Mouse (Mus musculus) CD4-positive helper T cell, adult 2 months (primary cell): ENCODE results near the gene Thada.
A peak's percentile ranks its signal among the peaks of the same experiment; 100 is the strongest.
"Not testable (repeated sequence)": the region's sequence is repeated elsewhere in the genome, so short reads cannot be mapped to it uniquely, and the experiment has no call there.

Experiments
- DNase-seq: peaks from one replicate; pipeline ENCODE4 v3.0.0-alpha.2; 2012; ENCODE audit warnings: low read depth, missing footprints, low spot score

The Thada gene

GRCm38 (mm10) chr17:84188374-84188961 lies 277.5 kb downstream of the Thada start:
- DNase-seq = peak; percentile 86

DNA sequence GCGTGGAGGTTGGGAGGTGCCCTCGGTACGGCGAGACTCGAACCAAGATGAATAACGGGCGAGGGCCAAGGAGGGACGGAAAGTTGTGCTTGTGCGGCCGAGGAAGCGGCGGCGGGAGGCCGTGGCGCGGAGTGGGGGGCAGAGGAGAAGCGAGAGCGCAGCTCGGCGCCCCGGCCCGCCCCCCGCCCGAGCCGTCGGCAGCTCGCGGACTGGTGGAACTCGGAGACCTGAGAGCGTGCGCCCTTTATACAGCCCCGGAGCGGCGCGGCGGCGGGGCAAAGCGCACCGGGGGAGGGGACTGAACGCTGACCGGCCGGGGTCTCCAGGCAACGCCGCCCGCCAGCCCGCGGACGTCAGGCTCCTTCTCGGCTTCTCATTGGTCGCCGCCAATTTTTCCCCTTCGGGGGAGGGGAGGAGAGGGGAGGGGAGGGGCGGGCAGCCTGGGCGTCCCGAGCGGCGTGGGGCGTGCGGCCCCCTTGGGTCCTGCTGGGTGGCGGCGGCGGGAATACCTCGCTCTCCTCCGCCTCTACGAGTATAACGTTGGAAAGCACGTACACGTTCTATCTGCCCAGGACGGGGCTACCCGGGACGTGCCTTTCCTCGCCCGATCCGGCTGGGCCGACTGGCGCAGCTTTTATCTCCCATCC lies 278.2 kb downstream of the Thada start, which contains the start of gene Zfp36l2:
Zfp36l2 (minus strand) TSS at position 221 of the 647 bp plus-strand sequence.
- DNase-seq = peak; percentile 96

GRCm38 (mm10) chr17:84187264-84187663 lies 278.7 kb downstream of the Thada start:
- DNase-seq = not testable (repeated sequence)

DNA sequence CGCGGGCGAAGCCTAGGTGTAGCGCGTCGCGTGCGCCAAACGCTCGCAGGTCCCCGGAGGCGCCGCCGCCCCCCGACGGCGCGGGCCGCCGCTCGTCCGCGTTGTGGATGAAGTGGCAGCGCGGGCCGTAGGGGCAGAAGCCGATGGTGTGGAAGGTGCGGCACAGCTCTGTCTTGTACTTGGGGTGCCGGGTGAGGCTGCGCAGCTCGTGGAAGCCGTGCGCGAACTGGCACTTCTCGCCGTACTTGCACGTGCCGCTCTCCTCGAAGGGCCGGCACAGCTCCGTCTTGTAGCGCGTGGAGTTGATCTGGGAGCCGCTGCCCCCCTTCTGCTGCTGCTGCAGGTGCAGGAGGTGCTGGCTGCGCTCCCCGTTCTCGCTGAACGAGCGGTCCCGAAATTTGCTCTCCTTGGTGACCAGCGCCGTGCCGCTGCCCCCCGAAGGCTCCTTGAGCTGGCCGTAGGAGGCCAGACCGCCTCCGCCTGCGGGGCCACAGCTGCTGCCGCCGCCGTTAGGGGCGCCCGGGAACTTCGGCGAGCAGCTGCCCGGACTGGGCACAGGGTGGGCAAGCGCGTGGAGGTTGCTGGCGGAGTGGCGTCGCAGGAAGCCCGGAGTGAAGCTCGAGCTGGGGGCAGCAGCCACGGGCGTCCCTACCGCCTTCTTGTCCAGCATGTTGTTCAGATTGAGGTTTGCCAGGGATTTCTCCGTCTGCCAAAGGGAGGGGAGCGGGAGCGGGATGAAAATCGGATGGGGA lies 279.4 kb downstream of the Thada start:
- peak; percentile 86 for DNase-seq

DNA sequence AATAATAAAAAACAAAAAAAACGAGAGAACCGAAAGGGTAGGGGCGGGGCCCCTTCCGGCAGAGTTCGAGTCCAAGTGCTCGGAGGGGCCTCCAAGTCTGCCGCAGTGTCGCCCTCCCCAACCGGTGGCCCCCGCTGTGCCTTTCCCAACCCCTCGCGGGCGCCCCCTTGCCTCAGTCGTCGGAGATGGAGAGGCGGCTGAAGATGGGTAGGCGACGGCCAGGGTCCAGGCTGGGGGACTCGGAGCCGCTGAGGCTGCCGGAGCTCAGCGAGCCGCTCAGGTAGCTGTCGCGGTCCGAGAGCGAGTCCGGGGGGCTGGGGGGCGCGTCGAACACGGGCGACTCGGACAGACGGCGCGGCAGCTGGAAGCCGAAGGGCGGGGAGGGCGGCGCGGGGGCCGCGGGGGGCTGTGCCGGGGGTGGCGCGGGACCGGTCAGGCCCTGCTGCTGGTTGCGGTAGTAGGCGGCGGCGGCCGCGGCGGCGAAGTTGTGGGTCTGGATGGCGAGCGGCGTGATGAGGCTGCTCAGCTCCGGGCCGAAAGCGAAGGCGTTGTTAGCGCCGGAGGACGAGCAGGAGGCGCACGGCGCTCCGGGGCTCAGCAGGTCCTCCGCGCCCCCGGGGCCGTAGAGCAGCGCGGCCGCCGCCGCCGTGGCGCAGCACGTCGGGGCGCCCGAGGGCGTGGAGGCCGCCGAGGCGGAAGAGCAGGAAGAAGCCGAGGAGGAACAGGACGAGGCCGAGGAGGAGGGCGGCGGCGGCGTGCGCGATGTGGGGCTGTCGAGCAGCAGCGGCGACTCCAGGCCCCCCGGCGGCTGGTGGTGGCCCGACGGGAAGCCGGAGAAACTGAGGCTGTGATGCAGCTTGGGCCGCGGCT lies 280.2 kb downstream of the Thada start:
- DNase-seq = peak; percentile 81

GRCm38 (mm10) chr17:84185011-84185411 lies 281.0 kb downstream of the Thada start:
- peak; percentile 69 for DNase-seq

GRCm38 (mm10) chr17:84183291-84183781 lies 282.7 kb downstream of the Thada start:
- peak; percentile 82 for DNase-seq

DNA sequence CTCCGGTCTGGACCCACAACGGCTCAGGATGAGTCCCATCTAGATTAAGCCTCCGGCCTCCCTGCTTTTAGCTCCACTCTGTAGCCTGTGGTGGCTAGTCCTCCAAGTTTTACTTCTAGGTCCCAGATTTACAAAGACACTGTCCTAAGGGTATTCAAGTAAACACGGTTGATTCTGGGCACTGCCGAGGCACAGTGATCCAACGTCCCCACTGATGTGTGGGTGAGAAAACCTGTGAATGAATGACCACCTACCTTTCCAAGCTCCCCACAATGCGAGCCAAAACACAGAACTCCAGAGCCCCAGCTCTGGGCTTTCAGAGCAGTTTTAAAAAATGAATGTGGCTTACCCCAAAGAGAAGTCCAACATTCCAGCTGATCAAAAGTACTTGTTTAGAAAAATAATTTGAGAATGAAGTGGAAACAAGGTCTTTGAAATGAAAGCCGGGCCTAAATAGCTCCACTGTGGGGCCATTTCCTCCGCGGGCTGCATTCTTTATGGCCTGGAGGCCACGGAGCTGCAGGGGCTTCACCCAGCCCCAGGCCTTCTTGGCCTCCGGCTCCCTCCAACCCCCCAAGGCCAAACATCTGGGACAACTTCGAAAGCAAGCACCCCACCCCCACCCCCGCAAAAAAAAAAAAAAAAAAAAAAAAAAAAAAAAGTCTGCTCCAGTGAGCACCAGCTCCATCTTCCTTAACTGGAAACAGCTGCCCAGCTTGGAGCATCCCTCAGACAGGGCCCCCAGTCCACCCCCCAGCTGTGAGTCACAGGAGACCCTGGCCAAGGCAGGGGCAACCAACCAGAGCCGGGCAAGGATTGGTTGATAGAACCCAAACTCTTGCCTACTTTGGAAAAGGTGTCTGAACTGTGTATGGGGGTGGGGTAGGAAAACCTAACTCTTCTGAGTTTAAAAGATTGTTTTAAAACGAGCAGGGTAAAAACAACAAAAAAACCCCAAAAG lies 283.4 kb downstream of the Thada start:
- DNase-seq = peak; percentile 67

GRCm38 (mm10) chr17:84181502-84182310 lies 284.3 kb downstream of the Thada start:
- peak; percentile 90 for DNase-seq

DNA sequence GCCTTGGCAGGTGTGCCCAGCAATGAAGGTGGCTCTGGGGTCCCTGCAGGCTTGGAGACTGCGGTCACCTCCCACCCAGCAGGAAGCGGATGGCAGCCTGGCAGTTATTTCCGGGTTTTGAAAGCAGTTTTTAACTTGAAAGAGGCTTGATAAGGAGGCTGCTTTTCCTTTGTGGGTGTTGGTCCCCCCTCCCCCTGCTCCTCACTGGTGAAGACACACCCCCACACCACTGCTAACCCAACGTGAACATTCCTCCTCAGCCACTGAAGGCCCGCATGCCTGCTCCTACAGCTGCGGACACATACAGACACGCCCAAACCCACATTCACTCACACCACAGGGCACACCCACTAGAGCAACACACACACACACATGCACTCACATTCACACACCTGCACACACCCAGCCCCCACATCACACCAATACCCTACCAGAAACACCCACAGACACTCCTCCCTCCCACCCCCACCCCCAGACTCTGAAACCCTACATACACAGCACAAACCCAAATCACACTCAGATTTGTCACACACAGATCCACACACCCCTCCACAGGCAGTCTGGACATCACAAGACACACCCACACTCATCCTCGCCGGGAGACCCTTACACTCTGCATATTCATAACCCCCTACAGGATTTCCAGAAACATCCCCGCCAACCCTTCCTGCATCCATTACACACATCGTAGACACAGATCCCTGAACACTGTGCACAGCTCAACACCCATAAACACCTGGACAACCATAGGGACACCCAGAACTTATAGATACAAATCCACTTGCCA lies 285.1 kb downstream of the Thada start:
- peak; percentile 94 for DNase-seq

- DNase-seq = no peak
Measured at GRCm38 (mm10) chr17:84179973-84180365, 286.0 kb downstream of the Thada start.

DNA sequence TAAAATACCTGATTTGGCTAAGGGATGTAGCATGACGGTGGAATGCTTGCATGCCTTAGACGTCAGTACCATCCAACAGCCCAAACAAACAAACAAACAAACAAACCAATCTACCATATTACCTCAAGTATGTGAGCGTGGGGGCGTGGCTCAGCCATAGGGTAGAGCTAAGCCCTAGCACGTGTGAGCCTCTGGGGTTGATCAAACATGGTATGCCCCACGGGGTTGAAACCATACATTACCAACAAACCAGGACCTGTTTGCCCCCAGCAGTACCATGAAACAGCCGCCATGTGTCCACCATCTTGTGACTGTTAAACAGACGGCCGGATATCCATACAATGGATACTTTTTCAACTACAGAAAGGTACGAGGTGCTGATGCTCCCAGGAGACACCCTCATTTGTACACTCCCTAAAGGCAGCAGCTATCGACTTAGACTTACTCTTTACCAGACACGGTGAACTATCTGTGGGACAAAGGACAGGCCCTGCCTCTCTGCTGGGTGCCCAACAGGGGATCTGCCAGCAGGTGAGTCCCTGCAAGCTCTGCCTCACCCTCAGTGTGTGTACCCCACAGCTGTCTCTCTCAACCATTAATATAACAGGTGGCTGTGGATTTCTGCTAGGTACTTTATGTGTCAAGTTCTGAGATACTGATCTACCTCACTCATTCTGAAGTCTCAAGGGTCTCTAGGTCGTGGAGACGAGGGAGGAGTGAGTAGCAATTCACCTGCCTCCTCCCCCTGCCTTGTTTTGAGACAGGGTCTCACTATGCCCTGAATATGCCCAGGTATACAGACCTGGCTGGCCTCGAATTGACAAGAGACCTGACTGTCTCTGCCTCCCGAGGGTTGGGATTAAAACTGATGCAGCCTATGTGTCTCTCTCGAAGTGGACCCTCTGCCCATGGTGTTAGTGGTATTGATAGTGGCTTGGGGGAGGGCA lies 286.7 kb downstream of the Thada start:
- peak; percentile 25 for DNase-seq

- DNase-seq = no peak
Measured at GRCm38 (mm10) chr17:84177481-84177880, 288.5 kb downstream of the Thada start.

GRCm38 (mm10) chr17:84176446-84176845 lies 289.6 kb downstream of the Thada start:
- no peak for DNase-seq

- DNase-seq = no peak
Measured at GRCm38 (mm10) chr17:84175196-84175595, 290.8 kb downstream of the Thada start.

DNA sequence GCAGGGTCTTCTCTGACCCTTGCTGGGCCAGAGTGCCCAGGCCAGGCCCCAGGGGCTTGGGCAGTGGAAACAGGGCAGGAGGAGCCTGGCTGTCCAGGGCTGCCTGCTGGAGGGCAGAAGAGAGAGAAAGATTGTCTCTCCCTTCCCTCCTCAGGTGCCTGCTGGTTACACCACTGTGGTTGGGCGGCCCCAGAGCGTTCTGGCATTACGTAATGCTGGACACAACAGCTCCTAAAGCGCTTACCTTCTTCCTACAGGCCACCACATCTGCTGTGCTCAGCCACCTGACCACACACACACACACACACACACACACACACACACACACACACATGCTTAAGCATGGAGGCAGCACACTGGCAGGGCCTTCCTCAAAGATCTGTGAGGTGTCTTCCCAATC lies 298.6 kb downstream of the Thada start:
- DNase-seq = no peak

- no peak for DNase-seq
Measured at GRCm38 (mm10) chr17:84166135-84166860, 299.7 kb downstream of the Thada start.
